Mouse (Mus musculus) kidney, postnatal 10 days (tissue): ENCODE data around the gene Smarcb1.

ENCODE experiments used
- DNase-seq: peaks from one replicate; pipeline ENCODE4 v3.0.0; 2021; ENCODE audit warnings: mixed read lengths

The Smarcb1 gene

DNA sequence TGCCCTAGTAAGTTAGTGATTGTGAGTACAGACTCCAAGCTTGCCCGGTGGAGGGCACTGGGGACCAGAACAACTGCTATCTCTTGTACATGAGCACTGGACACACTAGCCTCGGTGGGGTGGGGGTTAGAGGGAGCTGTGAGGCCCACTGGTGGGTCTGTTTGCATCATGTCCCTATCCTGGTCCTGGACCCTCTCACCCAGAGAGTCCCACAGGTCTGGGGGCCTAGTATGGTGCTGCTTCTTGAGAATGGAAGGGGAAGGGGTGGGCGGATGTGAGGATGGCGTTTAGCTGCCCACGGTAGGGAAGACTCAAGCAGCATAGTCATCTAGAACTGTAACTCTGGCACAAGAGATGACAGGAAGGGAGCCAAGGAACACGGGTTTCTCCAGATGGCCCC, 66.6 kb downstream of the Smarcb1 start:
- DNase-seq = no peak

DNA sequence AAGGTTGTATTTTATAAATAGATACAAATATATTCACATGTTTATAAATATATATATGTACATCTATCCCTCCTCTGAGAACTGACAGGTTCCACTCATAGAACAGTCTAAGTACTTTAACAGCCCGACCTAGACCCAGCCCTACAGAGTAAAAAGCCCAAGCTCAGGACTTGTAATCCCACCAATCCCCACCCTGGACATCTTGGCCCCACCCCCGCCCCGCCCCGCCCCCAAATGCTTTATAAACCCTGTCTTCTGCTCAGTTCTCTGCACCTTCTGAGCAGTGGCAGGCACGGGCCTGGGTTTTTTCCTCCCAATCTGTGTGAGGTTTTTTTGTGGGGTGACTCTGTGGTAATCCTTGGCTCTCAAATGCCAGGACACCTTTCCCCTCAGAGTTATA, 67.3 kb downstream of the Smarcb1 start:
- no peak for DNase-seq

GRCm38 (mm10) chr10:75853452-75853851, 68.0 kb downstream of the Smarcb1 start:
- DNase-seq = peak; percentile 92

DNA sequence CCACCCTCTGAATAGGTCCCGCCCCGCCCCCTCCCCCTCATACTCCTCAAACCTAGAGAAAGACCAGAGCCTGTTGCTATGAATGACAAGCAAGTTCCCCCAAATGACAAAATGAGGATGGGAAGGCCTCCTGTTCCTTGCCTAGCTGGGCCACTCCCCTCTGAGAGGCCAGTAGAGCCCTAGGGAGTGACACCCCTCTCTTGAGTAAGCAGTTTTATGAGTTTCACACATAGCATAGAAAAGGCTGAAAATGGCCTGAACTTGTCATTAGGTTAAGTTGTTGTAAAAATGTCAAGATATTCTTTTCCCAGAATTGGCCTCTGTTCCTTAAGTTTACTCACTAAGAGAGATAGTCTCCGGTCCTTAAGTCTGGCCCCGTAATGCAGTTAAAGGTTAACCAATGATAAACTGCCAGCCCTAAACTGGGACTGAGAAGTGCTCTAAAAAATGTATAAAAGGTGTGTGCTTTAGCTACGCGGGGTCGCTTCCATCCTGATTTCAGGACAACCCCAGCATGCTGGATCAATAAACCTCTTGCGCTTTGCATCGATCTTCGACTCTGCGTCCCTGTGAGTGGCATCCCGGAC, 68.8 kb downstream of the Smarcb1 start:
- no peak for DNase-seq

DNA sequence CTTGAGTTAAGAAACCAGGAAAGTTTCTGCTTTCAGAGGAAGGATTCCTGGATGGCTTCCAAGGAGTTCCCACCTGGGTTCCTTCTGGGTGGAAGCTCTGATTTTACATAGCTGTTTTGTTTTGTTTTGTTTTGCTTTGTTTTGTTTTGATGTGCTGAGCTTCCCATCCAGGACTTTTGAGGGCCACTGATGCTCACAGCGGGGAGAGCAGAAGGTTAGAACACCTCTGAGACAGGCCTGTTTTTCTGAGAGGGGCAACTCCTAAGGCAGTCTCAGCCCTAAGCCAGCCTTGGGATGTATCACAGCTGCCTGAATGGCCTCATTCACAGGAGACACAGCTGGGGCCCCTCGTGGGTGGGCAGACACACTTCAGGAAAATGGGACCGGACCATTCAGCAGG, 69.7 kb downstream of the Smarcb1 start:
- DNase-seq = no peak

DNA sequence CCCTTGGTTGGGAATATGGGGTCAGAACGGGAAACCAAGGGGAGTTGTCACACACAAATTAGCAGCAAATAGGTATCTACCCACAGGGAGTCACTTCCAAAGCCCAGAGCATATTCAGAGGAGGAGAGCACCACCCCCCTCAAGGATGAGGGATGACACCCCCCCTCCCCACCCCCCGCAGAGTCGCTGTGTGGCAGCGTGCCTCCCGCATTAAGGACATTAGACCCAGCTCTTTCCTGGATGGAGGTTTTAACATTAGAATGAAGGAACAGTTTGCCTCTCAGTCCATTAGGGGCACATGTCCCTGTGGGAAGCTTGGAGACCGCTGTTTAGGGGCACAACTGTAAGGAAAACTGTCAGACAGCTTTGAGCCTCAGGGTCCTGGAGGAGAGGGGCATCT, 70.3 kb downstream of the Smarcb1 start:
- no peak for DNase-seq

- no peak for DNase-seq
These were observed 73.0 kb downstream of the Smarcb1 start for GRCm38 (mm10) chr10:75848382-75848781.
